Mouse (Mus musculus): Measurements from ENCODE around the gene Pmepa1. TPM values are rescaled to one million over a fixed set of nuclear protein-coding genes. Genes with fewer than 3 reads are reported as not detected.

The Pmepa1 gene
- total RNA-seq, 2 experiments from 2014 or later, result 61.8 to 63.4 TPM

GRCm38 (mm10) chr2:173187182-173187855 lies 89.0 kb downstream of the Pmepa1 start:
- no peak for DNase-seq (ENCODE audit: low spot score in 2 of 2)

GRCm38 (mm10) chr2:173186047-173186943 lies 90.0 kb downstream of the Pmepa1 start:
- peak; percentile 65 to 74 for DNase-seq (ENCODE audit: low spot score in 2 of 2)

DNA sequence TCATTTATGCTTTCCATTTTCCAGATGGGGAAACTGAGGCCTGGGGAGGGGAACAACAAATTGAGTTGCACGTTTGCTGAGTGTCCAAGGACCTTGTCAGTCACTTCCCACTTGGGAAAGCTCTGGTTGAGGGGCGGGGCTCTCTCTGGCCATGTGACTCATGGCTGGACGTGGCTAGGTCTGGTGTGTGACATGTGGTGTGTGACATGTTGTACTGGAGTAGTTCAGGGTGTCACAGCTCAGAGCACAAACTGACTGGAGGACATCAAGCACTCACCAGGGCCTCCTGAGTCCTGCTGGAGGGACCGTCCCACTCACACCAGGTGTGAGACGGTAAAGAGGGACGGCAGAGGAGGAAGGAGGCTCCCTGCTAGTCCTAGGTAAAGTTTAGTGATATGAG lies 91.1 kb downstream of the Pmepa1 start:
- DNase-seq (ENCODE audit: low spot score in 2 of 2), result no peak

DNA sequence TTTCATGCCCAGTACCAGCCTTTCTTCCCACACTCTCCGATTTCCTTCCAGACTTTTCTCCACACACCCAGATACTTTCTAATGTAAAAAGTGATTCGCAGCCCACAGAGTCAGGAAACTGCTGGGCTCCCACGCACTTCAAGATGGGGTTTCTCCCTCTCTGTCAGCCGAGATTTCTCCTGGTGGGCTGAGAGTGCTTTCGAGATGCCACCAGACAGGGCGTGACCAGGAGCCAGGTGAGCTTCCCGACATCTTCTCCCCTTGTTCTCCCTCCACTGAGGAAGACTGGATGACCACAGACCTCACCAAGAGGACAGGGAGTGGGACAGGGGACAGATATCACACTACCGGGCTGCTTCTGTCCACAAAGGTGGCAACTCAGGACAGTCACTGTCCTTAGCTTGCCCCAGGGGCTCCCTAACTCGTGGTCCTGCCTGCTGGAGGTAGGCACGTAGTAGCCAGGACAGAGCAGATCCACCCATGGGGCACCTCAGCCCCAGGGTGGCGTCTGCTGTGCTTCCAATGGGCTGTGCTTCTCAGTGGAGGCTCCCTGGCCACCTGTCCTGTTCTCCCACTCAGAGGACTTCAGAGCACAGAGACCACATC lies 91.8 kb downstream of the Pmepa1 start:
- no peak for DNase-seq (ENCODE audit: low spot score in 2 of 2)

GRCm38 (mm10) chr2:173183836-173184460 lies 92.4 kb downstream of the Pmepa1 start:
- DNase-seq (ENCODE audit: low spot score in 2 of 2), result peak in 1 of 2 experiments; percentile 22

GRCm38 (mm10) chr2:173183311-173183710 lies 93.0 kb downstream of the Pmepa1 start:
- DNase-seq (ENCODE audit: low spot score in 2 of 2), result peak in 1 of 2 experiments; percentile 2

DNA sequence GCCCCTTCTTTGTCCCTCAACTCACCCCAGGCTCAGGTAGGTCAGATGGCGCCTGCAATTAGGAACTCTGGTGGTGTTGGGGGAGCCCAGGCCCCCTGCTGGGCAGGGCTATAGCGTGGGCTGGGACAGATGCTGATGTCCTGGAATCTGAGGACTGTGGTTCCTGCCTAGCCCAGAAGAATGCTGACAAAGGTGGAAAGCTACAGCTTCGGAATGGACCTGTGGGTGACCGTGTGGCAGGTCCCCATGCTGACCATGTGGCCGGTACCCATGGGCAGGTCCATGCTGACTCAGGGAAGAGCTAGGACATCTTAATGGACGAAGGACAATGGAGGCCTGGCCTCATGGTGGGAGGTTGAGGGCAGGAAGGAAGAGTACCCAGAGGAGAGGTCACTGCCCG lies 93.5 kb downstream of the Pmepa1 start:
- no peak for DNase-seq (ENCODE audit: low spot score in 2 of 2)

DNA sequence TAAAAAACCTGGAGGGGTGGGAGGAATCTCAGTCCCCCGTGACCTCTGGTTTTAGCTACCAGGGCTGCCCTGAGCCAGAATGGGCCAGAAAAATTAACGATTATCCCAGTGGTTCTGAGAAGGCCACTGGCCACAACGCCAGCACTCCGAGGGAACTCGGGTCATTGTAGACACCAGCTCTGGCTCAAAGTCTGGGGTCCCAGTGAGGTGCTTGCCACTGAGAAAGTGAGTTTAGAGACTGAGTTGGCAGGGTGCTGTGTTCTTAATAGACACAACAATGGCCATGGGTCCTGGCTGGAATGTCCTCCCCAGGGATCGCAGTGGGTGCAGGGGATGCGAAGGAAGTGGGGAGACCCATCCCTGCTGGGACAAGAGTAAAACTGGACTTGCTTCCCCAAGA lies 94.4 kb downstream of the Pmepa1 start:
- DNase-seq (ENCODE audit: low spot score in 2 of 2), result no peak

GRCm38 (mm10) chr2:173181486-173181885 lies 94.8 kb downstream of the Pmepa1 start:
- peak in 1 of 2 experiments; percentile 2 for DNase-seq (ENCODE audit: low spot score in 2 of 2)

GRCm38 (mm10) chr2:173180721-173181388 lies 95.5 kb downstream of the Pmepa1 start:
- no peak for DNase-seq (ENCODE audit: low spot score in 2 of 2)

- DNase-seq (ENCODE audit: low spot score in 2 of 2), result no peak
Measured at GRCm38 (mm10) chr2:173180026-173180425, 96.3 kb downstream of the Pmepa1 start.

- no peak for DNase-seq (ENCODE audit: low spot score in 2 of 2)
Measured at GRCm38 (mm10) chr2:173179046-173179445, 97.3 kb downstream of the Pmepa1 start.

GRCm38 (mm10) chr2:173177951-173178350 lies 98.4 kb downstream of the Pmepa1 start:
- no peak for DNase-seq (ENCODE audit: low spot score in 2 of 2)

GRCm38 (mm10) chr2:173177481-173177880 lies 98.9 kb downstream of the Pmepa1 start:
- no peak for DNase-seq (ENCODE audit: low spot score in 2 of 2)

DNA sequence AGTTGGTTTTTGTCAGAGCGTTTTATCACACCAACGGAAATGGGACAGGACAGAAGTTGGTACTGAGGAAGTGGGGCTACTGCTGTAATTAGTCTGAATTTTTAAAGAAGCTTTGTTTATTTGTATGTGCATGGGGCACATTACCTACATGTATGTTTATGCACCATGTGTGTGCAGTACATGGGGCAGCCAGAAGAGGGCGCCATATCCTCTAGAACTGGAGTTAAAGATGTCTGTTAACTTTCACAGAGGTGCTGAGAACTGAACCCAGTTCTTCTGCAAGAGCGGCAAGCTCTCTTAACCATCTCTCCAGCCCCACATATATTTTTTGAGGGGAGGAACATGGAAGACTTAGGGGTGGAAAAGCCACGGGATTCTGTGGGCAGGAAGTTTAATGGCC lies 100.6 kb downstream of the Pmepa1 start:
- DNase-seq (ENCODE audit: low spot score in 2 of 2), result no peak

- no peak for DNase-seq (ENCODE audit: low spot score in 2 of 2)
Measured at GRCm38 (mm10) chr2:173174569-173174968, 101.8 kb downstream of the Pmepa1 start.

Other genes starting within 250 kb of the Pmepa1 start
- gene Ctcfl, start 157.0 kb downstream of the Pmepa1 start, total RNA-seq (2021), result not detected
- gene Pck1, start 123.5 kb downstream of the Pmepa1 start, total RNA-seq (2021), result 100 to 1,000 TPM; 190 to 200 TPM
- 1 to 10 TPM; 2.0 to 2.1 TPM for gene Zbp1, start 57.6 kb downstream of the Pmepa1 start, total RNA-seq (2021)
- gene 1700021F07Rik, start 246.1 kb upstream of the Pmepa1 start, total RNA-seq (2021), result not detected